Mouse (Mus musculus) embryonic facial prominence, embryonic 11.5 days (tissue): Measurements from ENCODE around the gene Ptpn7. TPM values are rescaled to one million over a fixed set of nuclear protein-coding genes. Genes with fewer than 3 reads are reported as not detected.

ENCODE experiments used
- ATAC-seq: fragments of 200-750 bp; cut with Nextera tagmentation; replicated peaks from 2 replicates; pipeline ENCODE4 v1.8.0; 2017; ENCODE audit warnings: low read depth; ENCODE audit not compliant: insufficient number of reproducible peaks, low FRiP score, low TSS enrichment
- DNase-seq: peaks from one replicate; pipeline ENCODE4 v3.0.0-alpha.2; 2015; ENCODE audit warnings: low spot score
- H3K27ac ChIP-seq: fragments of 300-500 bp; sonication (generic); replicated peaks from 2 replicates; pipeline ENCODE4 v1.5.1; 2014; ENCODE audit warnings: mild to moderate bottlenecking, low read depth, low read length, control low read depth
- H3K27me3 ChIP-seq: fragments of 300-500 bp; sonication (generic); 2 replicates; pipeline ENCODE4 v1.6.1; 2014; ENCODE audit warnings: mild to moderate bottlenecking, low read length, moderate library complexity, mixed read lengths; ENCODE audit not compliant: control insufficient read depth, insufficient read depth
- H3K36me3 ChIP-seq: fragments of 300-500 bp; sonication (generic); replicated peaks from 2 replicates; pipeline ENCODE4 v1.6.1; 2014; ENCODE audit warnings: low read depth, mild to moderate bottlenecking, low read length, moderate library complexity, mixed read lengths; ENCODE audit not compliant: control insufficient read depth, insufficient read depth
- H3K4me1 ChIP-seq: fragments of 300-500 bp; sonication (generic); 2 replicates; pipeline ENCODE4 v1.6.1; 2014; ENCODE audit warnings: low read length, mixed read lengths; ENCODE audit not compliant: control insufficient read depth, insufficient read depth
- H3K4me2 ChIP-seq: fragments of 300-500 bp; sonication (generic); 2 replicates; pipeline ENCODE4 v1.6.1; 2014; ENCODE audit warnings: low read depth, mild to moderate bottlenecking, control low read depth, low read length, moderate library complexity
- H3K4me3 ChIP-seq: fragments of 300-500 bp; sonication (generic); 2 replicates; pipeline ENCODE4 v1.5.1; 2014; ENCODE audit warnings: low read depth, low read length, control low read depth
- H3K9ac ChIP-seq: fragments of 300-500 bp; sonication (generic); replicated peaks from 2 replicates; pipeline ENCODE4 v1.6.1; 2014; ENCODE audit warnings: mild to moderate bottlenecking, control low read depth, low read length
- H3K9me3 ChIP-seq: fragments of 300-500 bp; sonication (generic); replicated peaks from 2 replicates; pipeline ENCODE4 v1.6.1; 2016; ENCODE audit warnings: mild to moderate bottlenecking, low read length, inconsistent platforms, mixed read lengths; ENCODE audit not compliant: control insufficient read depth
- WGBS: fragments of 180-500 bp; shearing (Covaris S2); extraction: QIAGEN DNeasy Blood & Tissue Kit; methylation state at CpG from one replicate; pipeline ENCODE4 v1.1.7; 2014; 5-methylcytosine and 5-hydroxymethylcytosine counted together
- polyA plus RNA-seq: library from polyadenylated mRNA; unstranded; fragments of >200 nt; fragmentation: Nextera tagmentation; extraction: Ambion mirVana; gene quantifications from 2 replicates; pipeline ENCODE4 v1.2.1, GENCODE M21; 2014

Ptpn7 gene
- polyA plus RNA-seq, 1 experiment from 2014 or later: 1.9 TPM

DNA sequence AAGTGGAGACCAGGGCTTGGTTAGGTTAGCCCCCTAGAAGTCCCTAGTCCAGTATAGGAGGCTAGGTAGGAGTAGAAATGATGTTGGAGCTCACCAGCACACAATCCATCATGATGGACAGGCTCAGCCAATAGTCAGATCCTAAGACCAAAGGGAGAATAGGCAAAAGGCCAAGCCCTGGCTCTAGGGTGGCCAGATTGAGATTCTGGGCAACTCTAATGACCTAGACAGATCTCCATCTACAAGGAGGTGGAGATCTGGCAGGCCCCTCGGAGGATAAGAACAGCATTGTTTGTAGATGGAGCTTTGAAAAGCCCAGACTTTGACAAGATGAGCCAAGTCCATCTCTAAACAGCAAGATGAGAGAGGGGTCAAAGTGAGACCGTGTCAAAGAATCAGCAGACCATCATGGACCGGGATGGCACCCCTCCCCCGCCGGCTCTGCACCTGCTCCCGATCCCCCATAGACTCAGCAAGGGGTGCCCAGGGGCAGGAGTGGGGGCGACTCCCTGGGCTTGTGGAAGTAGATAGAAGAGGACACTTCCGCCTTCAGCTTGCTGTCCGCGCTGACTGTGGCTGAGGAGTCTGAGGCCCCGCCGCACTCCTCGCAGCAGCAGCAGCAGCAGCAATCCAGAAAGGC is 28.0 kb downstream of the Ptpn7 start:
- H3K9ac ChIP-seq: no peak overlapping the region
- no peaks in the 10 kb centered on the region for H3K27me3 ChIP-seq
- ATAC-seq (no peak), DNase-seq (no peak)
- no peak overlapping the region for H3K27ac ChIP-seq
- H3K36me3 ChIP-seq: no peaks in the 10 kb centered on the region; the same call in none of the 2 replicates
- H3K4me2 ChIP-seq: no peak overlapping the region
- no peak overlapping the region for H3K4me3 ChIP-seq
- 86% methylated on average over 13 of the region's 13 CpGs for WGBS
- H3K4me1 ChIP-seq: no peaks in the 10 kb centered on the region
- H3K9me3 ChIP-seq: no peaks in the 10 kb centered on the region

DNA sequence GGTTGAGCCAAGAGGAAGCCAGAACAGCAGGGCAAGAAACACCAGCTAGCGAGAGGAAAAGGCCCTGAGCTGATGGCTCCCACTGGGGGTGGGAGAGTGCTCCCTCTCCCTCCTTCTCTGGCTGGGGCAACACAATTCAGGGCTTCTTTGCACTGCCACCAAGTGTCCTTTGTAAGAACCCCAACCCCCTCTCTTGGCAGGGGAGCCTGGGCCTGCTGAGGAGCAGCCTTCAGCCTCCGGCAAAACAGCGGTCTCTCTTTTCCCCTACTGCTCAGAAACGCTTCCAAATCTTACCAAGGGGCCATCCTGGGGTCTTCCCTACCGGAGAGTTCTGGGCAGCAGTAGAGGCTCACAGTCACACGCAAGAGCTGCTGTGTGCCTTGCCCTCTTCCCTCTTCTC is 30.2 kb downstream of the Ptpn7 start:
- Histone ChIP-seq H3K9ac (no peak overlapping the region), H3K4me2 (no peak overlapping the region), H3K36me3 (no peaks in the 10 kb centered on the region), H3K4me3 (no peak overlapping the region), H3K9me3 (no peaks in the 10 kb centered on the region), H3K4me1 (no peaks in the 10 kb centered on the region), H3K27me3 (no peaks in the 10 kb centered on the region), H3K27ac (no peak overlapping the region)
- ATAC-seq (no peak), DNase-seq (no peak)
- 30% methylated on average over 6 of the region's 6 CpGs for WGBS

DNA sequence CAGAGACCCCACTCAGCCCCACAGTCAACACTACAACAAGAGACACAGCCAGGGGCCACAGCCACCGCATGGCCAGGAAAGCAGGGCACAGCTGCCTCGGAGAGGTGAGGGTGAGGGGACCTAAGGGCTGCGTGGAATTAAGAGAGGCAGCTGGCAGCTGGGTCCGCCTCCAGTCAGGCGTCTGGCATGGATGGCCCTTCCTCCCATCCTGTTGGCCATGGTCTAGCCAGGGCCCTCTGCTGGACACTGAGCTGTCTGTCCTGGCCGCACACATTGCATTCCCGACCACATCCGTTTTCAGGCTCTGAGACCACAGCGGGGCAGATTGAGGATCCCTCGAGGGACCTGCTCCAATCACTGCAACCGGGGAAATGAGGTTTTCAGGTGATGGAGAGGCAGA is 34.9 kb downstream of the Ptpn7 start, which contains the start of gene Gpr37l1:
Gene Gpr37l1, minus strand, starts transcription at position 247 of the 400 bp plus-strand sequence.
- Histone ChIP-seq H3K27ac (no peak within 1 kb of the TSS), H3K4me1 (no peaks in the 10 kb centered on the region), H3K36me3 (no peaks in the 10 kb centered on the region), H3K4me2 (no peak within 1 kb of the TSS), H3K9ac (no peak within 1 kb of the TSS), H3K27me3 (no peaks in the 10 kb centered on the region), H3K9me3 (no peaks in the 10 kb centered on the region), H3K4me3 (no peak within 1 kb of the TSS)
- DNase-seq (no peak), ATAC-seq (no peak)
- 59% methylated on average over 11 of the region's 11 CpGs for WGBS

DNA sequence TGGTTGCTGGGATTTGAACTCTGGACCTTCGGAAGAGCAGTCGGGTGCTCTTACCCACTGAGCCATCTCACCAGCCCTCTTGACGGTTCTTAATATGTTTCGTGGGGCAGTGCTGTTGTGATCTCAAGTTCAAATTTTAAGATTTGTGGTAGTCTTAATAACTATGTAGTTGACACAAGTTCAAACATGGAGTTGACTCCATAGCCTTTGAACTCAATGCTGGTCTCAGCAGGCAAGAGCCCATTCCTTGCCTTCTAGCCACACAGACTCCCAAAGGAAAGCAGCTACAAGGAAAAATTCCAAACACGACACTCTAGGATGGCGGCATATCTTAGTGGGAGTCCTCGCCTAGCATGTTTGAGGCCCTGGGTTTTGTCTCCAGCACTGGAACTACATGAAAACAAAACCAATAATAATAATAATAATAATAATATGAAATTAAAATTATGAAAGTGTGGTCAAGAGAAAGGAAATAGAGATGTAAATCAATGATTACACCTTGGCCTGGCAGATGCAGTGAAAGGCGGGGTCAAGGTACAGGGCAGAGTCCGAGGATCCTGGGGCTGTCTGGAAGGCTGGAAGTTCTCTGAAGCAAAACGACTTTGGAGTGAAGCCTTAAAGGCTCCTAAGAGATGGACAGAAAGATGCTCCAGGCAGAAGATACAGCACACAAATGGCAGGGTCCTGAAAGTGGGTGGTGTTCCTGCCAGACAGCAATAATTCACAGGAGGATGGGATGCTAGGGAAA is 36.1 kb downstream of the Ptpn7 start:
- H3K27me3 ChIP-seq: no peaks in the 10 kb centered on the region
- no peaks in the 10 kb centered on the region for H3K36me3 ChIP-seq
- no peaks in the 10 kb centered on the region for H3K9me3 ChIP-seq
- 89% methylated on average over 10 of the region's 10 CpGs for WGBS
- no peak overlapping the region for H3K4me2 ChIP-seq
- no peak overlapping the region for H3K4me3 ChIP-seq
- no peak overlapping the region for H3K27ac ChIP-seq
- ATAC-seq (no peak), DNase-seq (no peak)
- no peaks in the 10 kb centered on the region for H3K4me1 ChIP-seq
- no peak overlapping the region for H3K9ac ChIP-seq

DNA sequence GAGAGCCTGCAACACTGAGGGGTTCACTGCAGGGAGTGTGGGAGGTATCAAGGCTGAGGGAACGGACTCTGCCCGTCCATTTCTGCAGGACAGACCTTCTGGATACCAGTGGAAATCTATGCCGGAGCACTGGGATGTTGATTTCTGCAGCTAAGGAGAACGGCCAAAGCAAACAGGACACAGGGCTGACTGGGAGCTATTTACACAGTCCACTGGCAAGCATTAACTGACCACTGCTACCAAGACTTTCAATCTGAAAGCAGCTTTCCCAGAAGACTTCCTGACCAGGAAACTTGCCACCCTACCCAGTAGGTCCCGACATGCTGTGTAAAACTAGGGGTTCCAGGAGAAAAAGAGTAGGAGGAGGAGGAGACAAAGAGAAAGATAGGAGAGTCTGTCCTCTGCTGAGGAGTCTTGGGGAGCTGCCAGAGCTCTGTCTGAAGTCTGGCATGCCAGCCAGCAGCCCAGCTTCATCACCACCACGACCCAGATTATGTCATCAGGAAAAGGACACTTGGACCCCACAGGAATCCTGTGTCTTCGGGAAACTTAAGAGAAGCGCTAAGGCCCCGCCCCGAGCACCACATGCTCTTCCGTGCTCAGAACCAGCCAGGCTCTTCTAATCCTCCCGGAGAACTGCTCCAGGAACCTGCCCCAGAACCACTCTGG is 37.2 kb downstream of the Ptpn7 start:
- H3K27ac ChIP-seq: no peak overlapping the region
- H3K4me2 ChIP-seq: no peak overlapping the region
- no peaks in the 10 kb centered on the region for H3K36me3 ChIP-seq
- ATAC-seq (no peak), DNase-seq (no peak)
- no peaks in the 10 kb centered on the region for H3K27me3 ChIP-seq
- no peak overlapping the region for H3K9ac ChIP-seq
- no peaks in the 10 kb centered on the region for H3K9me3 ChIP-seq
- H3K4me3 ChIP-seq: no peak overlapping the region
- WGBS: 62% methylated on average over 12 of the region's 12 CpGs
- no peaks in the 10 kb centered on the region for H3K4me1 ChIP-seq

DNA sequence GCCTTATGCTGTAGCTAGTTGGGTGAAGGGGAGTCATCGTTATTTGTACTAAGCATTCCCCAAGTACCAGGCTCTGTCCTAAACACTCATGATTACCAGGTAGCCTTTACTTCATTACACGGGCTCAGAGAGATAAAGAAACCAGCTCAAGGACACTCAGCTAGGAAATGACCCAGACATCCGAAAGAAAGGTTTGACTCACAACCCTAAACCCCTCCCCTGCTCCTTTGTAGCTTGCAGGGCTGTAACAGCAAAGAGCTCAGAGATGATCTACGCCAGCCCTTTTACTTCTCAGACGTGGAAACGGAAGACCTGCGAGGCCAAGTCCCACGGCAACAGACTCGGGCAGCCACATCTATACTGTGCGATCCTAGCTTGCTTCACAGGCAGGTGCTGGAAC is 37.8 kb downstream of the Ptpn7 start:
- no peak for DNase-seq
- WGBS: 70% methylated on average over 10 of the region's 10 CpGs
- no peaks in the 10 kb centered on the region for H3K36me3 ChIP-seq
- H3K27me3 ChIP-seq: no peaks in the 10 kb centered on the region
- no peak overlapping the region for H3K4me2 ChIP-seq
- no peaks in the 10 kb centered on the region for H3K4me1 ChIP-seq
- no peak overlapping the region for H3K9ac ChIP-seq
- no peak overlapping the region for H3K4me3 ChIP-seq
- no peaks in the 10 kb centered on the region for H3K9me3 ChIP-seq
- ATAC-seq: no peak
- H3K27ac ChIP-seq: no peak overlapping the region

DNA sequence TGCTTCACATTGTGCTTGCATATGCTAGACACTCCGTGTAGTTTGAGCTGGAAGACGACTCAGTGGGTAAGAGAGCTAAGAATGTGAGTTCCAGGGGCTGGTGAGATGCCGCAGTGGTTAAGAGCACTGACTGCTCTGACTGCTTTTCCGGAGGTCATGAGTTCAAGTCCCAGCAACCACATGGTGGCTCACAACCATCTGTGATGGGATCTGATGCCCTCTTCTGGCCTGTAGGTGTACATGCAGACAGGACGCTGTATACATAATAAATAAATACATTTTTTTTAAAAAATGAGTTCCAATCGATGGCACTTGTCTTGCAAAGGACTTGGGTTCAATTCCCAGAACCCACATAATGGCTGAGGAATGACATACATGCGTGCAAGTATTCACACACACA is 38.7 kb downstream of the Ptpn7 start:
- no peaks in the 10 kb centered on the region for H3K27me3 ChIP-seq
- no peak overlapping the region for H3K4me3 ChIP-seq
- H3K27ac ChIP-seq: no peak overlapping the region
- WGBS: 81% methylated on average over 7 of the region's 7 CpGs
- no peak overlapping the region for H3K9ac ChIP-seq
- no peaks in the 10 kb centered on the region for H3K9me3 ChIP-seq
- no peak for DNase-seq
- no peaks in the 10 kb centered on the region for H3K36me3 ChIP-seq
- ATAC-seq: no peak
- no peaks in the 10 kb centered on the region for H3K4me1 ChIP-seq
- H3K4me2 ChIP-seq: no peak overlapping the region

DNA sequence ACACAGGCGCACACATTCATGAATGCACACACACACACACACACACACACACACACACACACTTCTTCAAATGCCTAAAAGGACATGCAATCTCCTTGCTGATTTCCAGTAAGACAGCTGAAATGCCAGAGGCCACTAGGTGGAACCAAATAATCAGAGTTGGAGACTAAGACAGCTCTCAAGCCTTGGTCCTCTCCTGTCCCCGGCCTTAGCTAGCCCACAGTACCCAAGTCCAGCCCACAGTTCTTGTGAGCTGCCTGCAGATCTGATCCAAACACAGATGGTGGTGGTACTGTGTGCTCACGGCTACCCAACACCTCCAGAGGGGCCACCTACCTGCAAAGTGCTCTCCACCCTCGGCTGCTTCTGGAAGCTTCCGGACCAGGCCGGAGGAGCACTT is 39.5 kb downstream of the Ptpn7 start:
- Histone ChIP-seq H3K9me3 (no peaks in the 10 kb centered on the region), H3K4me3 (no peak overlapping the region), H3K9ac (no peak overlapping the region), H3K27ac (no peak overlapping the region), H3K36me3 (no peaks in the 10 kb centered on the region), H3K4me1 (no peaks in the 10 kb centered on the region), H3K4me2 (no peak overlapping the region), H3K27me3 (no peaks in the 10 kb centered on the region)
- ATAC-seq (peak; percentile 66; the same call in 1 of the 2 replicates), DNase-seq (peak; percentile 86)
- 57% methylated on average over 6 of the region's 6 CpGs for WGBS
